Mouse (Mus musculus) testis, adult 2 months (tissue): ENCODE results near the gene Hps3.

Source experiments
- CTCF ChIP-seq: fragments of 200-500 bp; IDR thresholded peaks from 2 replicates; pipeline ENCODE4 v1.5.1; 2012; ENCODE audit warnings: low read depth, mild to moderate bottlenecking, inconsistent platforms, low read length, moderate library complexity; ENCODE audit not compliant: control insufficient read depth, insufficient read depth, insufficient replicate concordance
- POLR2A ChIP-seq: fragments of 200-500 bp; IDR thresholded peaks from 2 replicates; pipeline ENCODE4 v1.6.1; 2012; ENCODE audit warnings: low read depth, mild to moderate bottlenecking, inconsistent platforms, low read length, moderate library complexity; ENCODE audit not compliant: control insufficient read depth

DNA sequence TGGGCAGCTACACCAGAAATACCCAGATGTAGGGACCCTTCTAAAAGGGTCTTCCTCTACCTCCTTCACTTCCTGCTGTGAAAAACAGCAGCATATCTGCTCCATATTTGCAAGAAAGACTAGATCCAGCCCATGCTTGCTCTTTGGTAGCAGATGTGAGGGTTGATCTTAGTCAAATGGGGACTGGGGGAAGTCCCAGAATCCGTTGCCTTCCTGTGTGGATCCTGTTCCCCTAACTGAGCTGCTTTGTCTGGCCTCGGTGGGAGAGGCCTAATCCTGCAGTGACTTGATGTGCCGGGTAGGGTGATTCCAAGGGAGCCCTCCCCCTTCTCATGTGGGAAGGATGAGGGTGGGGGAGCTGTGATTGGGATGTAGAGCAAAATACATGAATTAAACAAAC is 49.0 kb downstream of the Hps3 start:
- no peak for TF ChIP-seq POLR2A
- TF ChIP-seq CTCF: no peak
